Mouse (Mus musculus) lung, postnatal 0 days (tissue): ENCODE measurements around the gene Ncbp2.

Experiments used
- CTCF ChIP-seq: IDR thresholded peaks from 2 replicates; pipeline ENCODE4 v1.5.1; 2016; ENCODE audit warnings: antibody characterized with exemption, mild to moderate bottlenecking
- EP300 ChIP-seq: IDR thresholded peaks from 2 replicates; pipeline ENCODE4 v1.6.1; 2016; ENCODE audit warnings: antibody characterized with exemption, mild to moderate bottlenecking, control low read depth

DNA sequence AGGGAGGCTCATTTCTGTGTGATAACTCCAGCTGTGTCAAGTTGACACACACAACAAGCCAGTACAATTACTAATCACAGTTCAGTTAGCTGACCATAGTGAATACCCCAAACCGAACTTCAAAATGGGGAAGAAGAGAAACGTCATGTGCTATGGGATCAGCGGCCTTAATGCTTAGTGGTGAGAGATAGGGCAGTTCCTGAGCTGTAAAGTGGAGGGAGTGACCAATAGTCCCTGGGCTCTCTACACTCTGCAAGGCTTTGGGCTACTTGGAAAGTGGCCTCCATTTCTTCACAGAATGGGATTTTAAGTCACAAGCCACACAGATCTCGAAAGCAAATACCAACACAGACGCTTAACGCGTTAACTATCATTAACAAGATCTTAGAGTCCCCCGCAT is 980 bp upstream of the Ncbp2 start:
- TF ChIP-seq CTCF: no peak
- no peak for TF ChIP-seq EP300
